Mouse (Mus musculus): ENCODE data around the gene Pigw.

The Pigw gene

GRCm38 (mm10) chr11:84879772-84880464 is at the start of gene Pigw, which contains the start of gene Myo19:
Gene Pigw, minus strand, starts transcription at chr11:84880285.
Gene Myo19, plus strand, starts transcription at chr11:84880148.
- DNase-seq (ENCODE audit: low read depth, low spot score) = peak; percentile 88

GRCm38 (mm10) chr11:84920981-84921380 is 40.9 kb upstream of the Pigw start:
- no peak for DNase-seq (ENCODE audit: low read depth, low spot score)

GRCm38 (mm10) chr11:84919951-84920350 is 39.9 kb upstream of the Pigw start:
- no peak for DNase-seq (ENCODE audit: low read depth, low spot score)

GRCm38 (mm10) chr11:84919276-84919675 is 39.2 kb upstream of the Pigw start:
- DNase-seq (ENCODE audit: low read depth, low spot score) = peak; percentile 69

GRCm38 (mm10) chr11:84918425-84918824 is 38.3 kb upstream of the Pigw start:
- peak; percentile 83 for DNase-seq (ENCODE audit: low read depth, low spot score)

GRCm38 (mm10) chr11:84916703-84917300 is 36.7 kb upstream of the Pigw start:
- DNase-seq (ENCODE audit: low read depth, low spot score) = no peak

GRCm38 (mm10) chr11:84916053-84916702 is 36.1 kb upstream of the Pigw start, which contains the start of gene Znhit3:
Gene Znhit3, minus strand, starts transcription at chr11:84916366.
- DNase-seq (ENCODE audit: low read depth, low spot score) = peak; percentile 91

- peak; percentile 17 for DNase-seq (ENCODE audit: low read depth, low spot score)
Measured at GRCm38 (mm10) chr11:84914673-84915072, 34.6 kb upstream of the Pigw start.

- DNase-seq (ENCODE audit: low read depth, low spot score) = no peak
Measured at GRCm38 (mm10) chr11:84910411-84910810, 30.3 kb upstream of the Pigw start.

GRCm38 (mm10) chr11:84908480-84908879 is 28.4 kb upstream of the Pigw start:
- no peak for DNase-seq (ENCODE audit: low read depth, low spot score)

GRCm38 (mm10) chr11:84907081-84907480 is 27.0 kb upstream of the Pigw start:
- no peak for DNase-seq (ENCODE audit: low read depth, low spot score)

- DNase-seq (ENCODE audit: low read depth, low spot score) = no peak
Measured at GRCm38 (mm10) chr11:84904597-84905144, 24.6 kb upstream of the Pigw start.

- no peak for DNase-seq (ENCODE audit: low read depth, low spot score)
Measured at GRCm38 (mm10) chr11:84893113-84893512, 13.0 kb upstream of the Pigw start.

GRCm38 (mm10) chr11:84891705-84892104 is 11.6 kb upstream of the Pigw start:
- DNase-seq (ENCODE audit: low read depth, low spot score) = no peak

- DNase-seq (ENCODE audit: low read depth, low spot score) = no peak
Measured at GRCm38 (mm10) chr11:84889492-84889891, 9.4 kb upstream of the Pigw start.

- DNase-seq (ENCODE audit: low read depth, low spot score) = no peak
Measured at GRCm38 (mm10) chr11:84888025-84888424, 7.9 kb upstream of the Pigw start.

GRCm38 (mm10) chr11:84886767-84887511 is 6.9 kb upstream of the Pigw start:
- no peak for DNase-seq (ENCODE audit: low read depth, low spot score)

GRCm38 (mm10) chr11:84886236-84886635 is 6.2 kb upstream of the Pigw start:
- no peak for DNase-seq (ENCODE audit: low read depth, low spot score)

GRCm38 (mm10) chr11:84885238-84885637 is 5.2 kb upstream of the Pigw start:
- no peak for DNase-seq (ENCODE audit: low read depth, low spot score)

GRCm38 (mm10) chr11:84882346-84882745 is 2.3 kb upstream of the Pigw start:
- DNase-seq (ENCODE audit: low read depth, low spot score) = no peak

- DNase-seq (ENCODE audit: low read depth, low spot score) = no peak
Measured at GRCm38 (mm10) chr11:84880971-84881370, 886 bp upstream of the Pigw start.
